Mouse (Mus musculus): ENCODE data around the gene Neurl1a. TPM values are rescaled to one million over a fixed set of nuclear protein-coding genes. Genes with fewer than 3 reads are reported as not detected.

Gene Neurl1a
- polyA plus RNA-seq, 1 experiment from 2014 or later, result 15.0 TPM

DNA sequence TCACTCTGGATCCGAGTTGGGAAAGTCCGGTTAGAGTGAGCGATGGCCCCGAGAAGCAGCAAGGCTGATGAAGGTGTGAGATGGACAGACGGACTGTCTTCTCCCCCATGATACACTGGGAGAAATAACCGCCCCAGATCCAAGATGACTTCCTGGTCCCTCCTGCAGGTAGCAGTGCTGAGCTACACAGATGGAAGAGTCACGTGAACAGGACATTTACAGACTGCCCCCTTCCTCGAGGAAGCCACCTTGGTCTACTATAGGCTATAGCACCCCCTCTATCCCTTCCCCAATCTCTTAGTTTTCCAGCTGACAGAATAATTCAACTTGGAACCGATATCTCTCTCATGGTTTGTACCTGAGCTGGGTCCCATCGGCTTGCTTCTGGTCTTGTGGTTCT lies 619 bp upstream of the Neurl1a start:
- no peaks in the 10 kb centered on the region; the same call in 1 of the 2 replicates for H3K27me3 ChIP-seq (replicated peaks; ENCODE audit: control insufficient read depth, insufficient read depth, low read length)
- H3K9ac ChIP-seq (ENCODE audit: low read depth, low read length), result no peak overlapping the region
- peaks cover 10% of the 10 kb centered on the region for H3K4me1 ChIP-seq (ENCODE audit: control insufficient read depth, insufficient read depth, low read depth, low read length)
- no peak overlapping the region for H3K27ac ChIP-seq (ENCODE audit: low read depth, low read length)
- H3K4me2 ChIP-seq (ENCODE audit: low read length), result peak overlapping the region; percentile 86
- 23% methylated on average over 10 of the region's 10 CpGs for WGBS
- peaks cover 4% of the 10 kb centered on the region; the same call in 1 of the 2 replicates for H3K9me3 ChIP-seq (ENCODE audit: control insufficient read depth, low read length)
- H3K36me3 ChIP-seq (ENCODE audit: control insufficient read depth, insufficient read depth, low read length), result no peaks in the 10 kb centered on the region
- ATAC-seq, result peak; percentile 38
- peak overlapping the region; percentile 61 for H3K4me3 ChIP-seq (ENCODE audit: low read length)

DNA sequence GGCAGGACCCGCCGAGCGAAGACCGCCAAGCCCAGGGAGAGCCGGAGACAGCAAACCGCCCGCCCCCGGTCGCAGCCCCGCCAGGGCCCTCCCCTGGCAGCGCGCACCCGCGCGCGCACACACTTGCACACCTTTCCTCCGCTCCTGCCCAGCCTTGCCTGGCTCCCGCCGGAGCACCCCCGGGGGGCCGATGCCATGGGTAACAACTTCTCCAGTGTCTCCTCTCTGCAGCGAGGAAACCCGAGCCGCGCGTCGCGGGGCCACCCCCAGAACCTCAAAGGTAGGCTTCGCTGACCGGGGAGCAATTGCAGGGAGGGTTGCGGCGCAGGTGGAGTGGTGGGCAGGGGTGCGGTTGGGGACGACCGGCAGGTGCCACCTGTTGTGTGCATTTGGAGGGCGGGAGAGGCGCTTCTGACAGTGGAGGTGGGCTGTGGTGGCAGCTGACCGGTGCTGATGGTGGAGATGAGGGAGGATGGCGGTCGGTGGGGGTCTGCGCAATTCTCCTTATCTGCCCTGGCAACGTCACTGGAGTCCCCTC lies 721 bp downstream of the Neurl1a start:
- Histone ChIP-seq H3K36me3 (ENCODE audit: control insufficient read depth, insufficient read depth, low read length) (no peaks in the 10 kb centered on the region), H3K27ac (ENCODE audit: low read depth, low read length) (peak overlapping the region; percentile 80), H3K9ac (ENCODE audit: low read depth, low read length) (peak overlapping the region; percentile 82), H3K4me2 (ENCODE audit: low read length) (peak overlapping the region; percentile 86), H3K4me3 (ENCODE audit: low read length) (peak overlapping the region; percentile 61), H3K27me3 (replicated peaks; ENCODE audit: control insufficient read depth, insufficient read depth, low read length) (no peaks in the 10 kb centered on the region; the same call in 1 of the 2 replicates), H3K4me1 (ENCODE audit: control insufficient read depth, insufficient read depth, low read depth, low read length) (peaks cover 10% of the 10 kb centered on the region), H3K9me3 (ENCODE audit: control insufficient read depth, low read length) (peaks cover 4% of the 10 kb centered on the region; the same call in 1 of the 2 replicates)
- WGBS, result under 1% methylated on average over 37 of the region's 42 CpGs
- ATAC-seq, result peak; percentile 43

DNA sequence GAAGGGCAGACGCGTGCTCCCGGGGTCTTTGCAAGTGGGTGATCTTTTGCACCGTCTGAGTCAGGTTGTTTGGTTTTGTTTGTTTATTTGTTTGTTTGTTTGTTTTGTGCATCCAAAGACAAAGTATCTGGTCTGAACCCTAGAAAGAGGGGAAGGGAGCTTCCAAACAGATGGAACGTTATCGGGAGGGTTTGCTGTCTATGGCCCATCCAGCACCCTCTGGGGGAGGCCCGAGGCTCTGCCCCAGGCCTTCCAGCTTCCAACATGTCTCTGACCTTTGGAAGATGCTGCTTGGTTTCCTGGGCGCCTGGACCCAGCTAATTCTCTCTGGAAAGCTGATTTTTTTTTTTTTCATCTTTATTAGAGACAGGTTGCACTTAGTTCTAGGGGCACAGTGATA lies 1.4 kb downstream of the Neurl1a start:
- WGBS, result 13% methylated on average over 8 of the region's 8 CpGs

DNA sequence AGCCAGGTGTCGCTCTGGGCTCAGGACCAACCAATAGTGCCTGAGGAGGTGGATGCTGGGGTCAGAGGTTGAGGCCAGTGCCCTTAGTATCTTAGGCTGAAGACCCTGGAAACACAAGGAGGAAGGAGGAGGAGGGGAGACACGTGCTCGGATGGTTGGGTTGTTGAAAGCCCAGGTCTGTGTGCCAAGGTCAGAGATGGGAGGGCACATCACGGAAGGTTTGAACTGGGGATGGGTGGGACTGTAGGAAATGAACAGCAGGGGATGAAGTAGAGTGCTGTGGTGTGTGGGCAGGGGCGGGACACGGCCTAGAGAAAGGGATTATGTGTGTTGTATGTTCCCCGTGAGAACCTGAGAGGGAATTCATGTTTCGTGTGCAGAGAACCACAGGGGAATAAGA lies 5.6 kb downstream of the Neurl1a start:
- no peak overlapping the region for H3K4me3 ChIP-seq (ENCODE audit: low read length)
- H3K27ac ChIP-seq (ENCODE audit: low read depth, low read length), result no peak overlapping the region
- no peaks in the 10 kb centered on the region; the same call in 1 of the 2 replicates for H3K27me3 ChIP-seq (replicated peaks; ENCODE audit: control insufficient read depth, insufficient read depth, low read length)
- H3K9me3 ChIP-seq (ENCODE audit: control insufficient read depth, low read length), result peaks cover 4% of the 10 kb centered on the region; the same call in 1 of the 2 replicates
- 62% methylated on average over 8 of the region's 8 CpGs for WGBS
- peaks cover 14% of the 10 kb centered on the region for H3K4me1 ChIP-seq (ENCODE audit: control insufficient read depth, insufficient read depth, low read depth, low read length)
- no peak overlapping the region for H3K4me2 ChIP-seq (ENCODE audit: low read length)
- no peak overlapping the region for H3K9ac ChIP-seq (ENCODE audit: low read depth, low read length)
- H3K36me3 ChIP-seq (ENCODE audit: control insufficient read depth, insufficient read depth, low read length), result no peaks in the 10 kb centered on the region
- ATAC-seq, result no peak

More for the DNA sequence above, 1.4 kb downstream of the Neurl1a start:
- ATAC-seq, result no peak
- Histone ChIP-seq H3K4me1 (ENCODE audit: control insufficient read depth, insufficient read depth, low read depth, low read length) (peaks cover 10% of the 10 kb centered on the region), H3K4me2 (ENCODE audit: low read length) (peak overlapping the region; percentile 86), H3K9me3 (ENCODE audit: control insufficient read depth, low read length) (peaks cover 4% of the 10 kb centered on the region; the same call in 1 of the 2 replicates), H3K36me3 (ENCODE audit: control insufficient read depth, insufficient read depth, low read length) (no peaks in the 10 kb centered on the region), H3K27me3 (replicated peaks; ENCODE audit: control insufficient read depth, insufficient read depth, low read length) (no peaks in the 10 kb centered on the region; the same call in 1 of the 2 replicates), H3K27ac (ENCODE audit: low read depth, low read length) (peak overlapping the region; percentile 80; the same call in 1 of the 2 replicates), H3K9ac (ENCODE audit: low read depth, low read length) (peak overlapping the region; percentile 82; the same call in 1 of the 2 replicates), H3K4me3 (ENCODE audit: low read length) (peak overlapping the region; percentile 61)

DNA sequence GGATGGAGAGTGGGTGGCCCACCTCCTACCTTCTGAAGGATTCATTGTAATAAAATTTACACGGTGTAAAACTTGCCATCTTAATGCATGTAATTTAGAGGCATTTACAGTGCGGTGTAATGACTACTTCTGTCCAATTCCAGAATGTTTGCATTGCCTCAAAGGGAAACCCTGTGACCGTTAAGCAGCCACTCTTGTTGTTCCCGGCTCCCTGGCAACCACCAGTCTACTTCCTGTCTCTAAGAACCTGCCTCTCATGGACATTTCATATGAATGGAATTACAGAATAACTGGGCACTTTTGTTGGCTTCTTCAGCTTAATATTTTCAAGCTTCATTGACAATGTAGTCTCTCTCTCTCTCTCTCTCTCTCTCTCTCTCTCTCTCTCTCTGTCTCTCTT lies 6.1 kb downstream of the Neurl1a start:
- peaks cover 9% of the 10 kb centered on the region for H3K4me1 ChIP-seq (ENCODE audit: control insufficient read depth, insufficient read depth, low read depth, low read length)
- no peaks in the 10 kb centered on the region for H3K36me3 ChIP-seq (ENCODE audit: control insufficient read depth, insufficient read depth, low read length)
- no peak for ATAC-seq
- H3K27ac ChIP-seq (ENCODE audit: low read depth, low read length), result no peak overlapping the region
- peaks cover 4% of the 10 kb centered on the region; the same call in 1 of the 2 replicates for H3K9me3 ChIP-seq (ENCODE audit: control insufficient read depth, low read length)
- H3K4me2 ChIP-seq (ENCODE audit: low read length), result no peak overlapping the region
- WGBS, result 57% methylated on average over 4 of the region's 4 CpGs
- H3K4me3 ChIP-seq (ENCODE audit: low read length), result no peak overlapping the region
- no peak overlapping the region for H3K9ac ChIP-seq (ENCODE audit: low read depth, low read length)
- H3K27me3 ChIP-seq (replicated peaks; ENCODE audit: control insufficient read depth, insufficient read depth, low read length), result no peaks in the 10 kb centered on the region; the same call in 1 of the 2 replicates

DNA sequence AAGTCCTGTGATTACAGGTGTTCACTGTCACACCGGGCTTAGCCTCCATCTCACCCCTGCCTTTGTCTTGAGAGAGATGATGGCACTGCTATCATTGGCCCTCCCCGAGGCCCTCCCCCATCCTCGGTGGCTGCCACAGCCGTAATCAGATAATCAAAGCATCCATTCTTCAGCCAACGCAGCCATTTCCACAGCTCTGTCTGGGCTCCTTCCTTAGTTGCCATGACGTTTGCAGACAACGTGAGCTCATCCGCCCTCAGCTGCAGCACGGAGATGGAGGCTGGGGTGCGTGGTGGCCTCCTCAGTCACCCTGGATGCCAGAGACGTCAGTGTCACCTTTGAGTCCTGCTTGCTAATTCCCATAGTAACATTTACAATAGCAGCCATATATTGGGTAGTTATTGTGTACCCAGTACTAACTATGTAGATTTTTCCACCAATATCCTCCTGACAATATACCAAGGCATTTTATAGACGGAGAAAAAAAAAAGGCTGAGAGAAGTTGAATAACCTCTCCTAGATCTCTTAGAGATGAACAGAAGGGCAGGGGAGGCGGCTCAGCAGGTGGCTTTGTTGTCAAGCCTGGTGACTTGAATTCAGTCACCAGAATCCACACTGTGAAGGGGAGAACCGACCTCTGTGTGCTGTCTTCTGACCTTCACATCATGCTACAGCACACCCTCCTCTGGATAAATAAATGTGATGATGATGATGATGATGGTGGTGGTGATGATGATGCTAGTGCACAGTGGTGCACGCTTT lies 8.1 kb downstream of the Neurl1a start:
- Histone ChIP-seq H3K36me3 (ENCODE audit: control insufficient read depth, insufficient read depth, low read length) (no peaks in the 10 kb centered on the region), H3K4me3 (ENCODE audit: low read length) (no peak overlapping the region), H3K4me1 (ENCODE audit: control insufficient read depth, insufficient read depth, low read depth, low read length) (peaks cover 4% of the 10 kb centered on the region), H3K27me3 (replicated peaks; ENCODE audit: control insufficient read depth, insufficient read depth, low read length) (no peaks in the 10 kb centered on the region), H3K4me2 (ENCODE audit: low read length) (no peak overlapping the region), H3K27ac (ENCODE audit: low read depth, low read length) (no peak overlapping the region), H3K9me3 (ENCODE audit: control insufficient read depth, low read length) (peaks cover 4% of the 10 kb centered on the region; the same call in 1 of the 2 replicates), H3K9ac (ENCODE audit: low read depth, low read length) (no peak overlapping the region)
- ATAC-seq, result no peak
- 44% methylated on average over 15 of the region's 15 CpGs for WGBS

DNA sequence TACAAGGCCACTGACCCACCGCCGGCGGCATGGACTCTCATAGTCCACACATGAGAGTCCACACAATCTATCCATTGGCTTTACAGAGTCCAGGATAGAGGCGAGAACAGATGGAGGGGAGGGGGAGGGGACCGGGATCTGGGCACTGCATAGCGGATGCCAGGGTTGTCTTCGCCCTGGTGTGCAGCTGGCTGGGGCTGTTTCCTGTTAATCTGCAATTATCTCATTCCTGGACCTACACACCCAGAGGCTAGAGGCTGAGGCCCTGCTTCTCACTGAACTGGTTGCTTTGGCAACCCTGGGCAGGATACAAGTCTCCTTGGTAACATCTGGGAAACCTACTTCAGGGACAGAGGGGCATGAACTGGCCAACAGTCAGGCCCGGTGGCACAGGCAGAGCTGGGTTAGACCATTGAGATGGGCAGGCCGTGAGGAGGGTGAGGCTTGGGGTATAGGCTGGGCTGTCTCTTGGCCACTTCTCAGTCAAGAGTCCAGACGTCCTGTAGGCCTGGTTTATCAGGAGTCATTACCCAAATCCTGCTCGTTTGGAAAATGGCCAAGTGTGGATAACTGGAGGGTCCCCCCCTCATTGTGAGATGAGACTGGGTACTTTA lies 10.0 kb downstream of the Neurl1a start:
- Histone ChIP-seq H3K4me3 (ENCODE audit: low read length) (no peak overlapping the region), H3K9me3 (ENCODE audit: control insufficient read depth, low read length) (no peaks in the 10 kb centered on the region), H3K4me2 (ENCODE audit: low read length) (no peak overlapping the region), H3K27ac (ENCODE audit: low read depth, low read length) (peak overlapping the region; percentile 55), H3K4me1 (ENCODE audit: control insufficient read depth, insufficient read depth, low read depth, low read length) (peaks cover 4% of the 10 kb centered on the region), H3K36me3 (ENCODE audit: control insufficient read depth, insufficient read depth, low read length) (no peaks in the 10 kb centered on the region), H3K9ac (ENCODE audit: low read depth, low read length) (no peak overlapping the region), H3K27me3 (replicated peaks; ENCODE audit: control insufficient read depth, insufficient read depth, low read length) (no peaks in the 10 kb centered on the region)
- ATAC-seq, result peak; percentile 93
- 56% methylated on average over 11 of the region's 11 CpGs for WGBS

DNA sequence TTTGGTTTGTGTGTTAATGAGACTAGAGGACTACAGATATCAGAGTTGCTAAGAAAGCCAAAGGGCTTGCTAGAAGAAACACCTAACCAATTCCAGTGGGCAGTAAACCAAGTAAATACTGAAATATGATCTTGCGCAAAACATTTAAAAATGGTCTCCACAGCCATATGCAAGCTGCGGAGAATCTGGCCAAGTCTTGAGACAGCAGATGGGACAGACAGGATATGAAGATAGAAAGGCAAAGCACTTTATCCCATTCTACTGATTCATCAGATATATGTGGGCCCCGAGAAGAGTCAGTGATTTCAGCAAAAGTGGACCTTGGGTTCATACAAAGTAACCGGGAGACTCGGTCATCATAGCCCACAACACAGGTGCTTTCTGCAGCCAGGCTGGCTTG lies 13.5 kb downstream of the Neurl1a start:
- Histone ChIP-seq H3K4me1 (ENCODE audit: control insufficient read depth, insufficient read depth, low read depth, low read length) (peaks cover 4% of the 10 kb centered on the region), H3K27me3 (replicated peaks; ENCODE audit: control insufficient read depth, insufficient read depth, low read length) (no peaks in the 10 kb centered on the region), H3K9me3 (ENCODE audit: control insufficient read depth, low read length) (no peaks in the 10 kb centered on the region), H3K9ac (ENCODE audit: low read depth, low read length) (no peak overlapping the region), H3K4me2 (ENCODE audit: low read length) (no peak overlapping the region), H3K27ac (ENCODE audit: low read depth, low read length) (no peak overlapping the region), H3K4me3 (ENCODE audit: low read length) (no peak overlapping the region), H3K36me3 (ENCODE audit: control insufficient read depth, insufficient read depth, low read length) (no peaks in the 10 kb centered on the region)
- 98% methylated on average over 5 of the region's 5 CpGs for WGBS
- ATAC-seq, result no peak
